Mouse (Mus musculus): ENCODE data around the gene Gm21958.

DNA sequence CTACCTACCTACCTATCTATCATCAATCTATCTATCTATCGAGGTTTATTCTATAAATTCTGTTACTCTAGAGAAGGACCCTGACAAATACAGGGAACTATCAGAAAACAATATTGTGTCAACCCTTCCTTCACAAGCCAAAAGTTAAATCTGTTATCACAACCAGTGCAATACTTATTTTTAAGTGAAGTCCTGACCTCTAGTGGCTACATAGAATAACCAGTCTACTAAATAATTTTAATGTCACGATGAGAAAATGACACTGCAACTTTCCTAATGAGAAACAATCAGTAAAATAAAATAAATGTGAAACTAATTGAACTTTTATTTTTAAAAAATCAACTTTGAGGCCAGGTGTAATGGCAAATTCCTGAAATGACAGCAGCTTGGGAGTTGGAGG lies 25.1 kb downstream of the Gm21958 start:
- TF ChIP-seq POLR2A (IDR thresholded peaks at IDR 0.05; ENCODE audit: insufficient read depth, low read length) (no peak), CTCF (IDR thresholded peaks at IDR 0.05; ENCODE audit: low read depth, low read length) (no peak)
